Mouse (Mus musculus): ENCODE results near the gene Dnajc30. TPM values are rescaled to one million over a fixed set of nuclear protein-coding genes. Genes with fewer than 3 reads are reported as not detected.

The Dnajc30 gene
- polyA plus RNA-seq, 1 experiment from 2014 or later = 36.3 TPM

- Histone ChIP-seq H3K9ac (peak overlapping the region; percentile 93), H3K4me2 (replicated peaks) (peak overlapping the region; percentile 80), H3K4me3 (replicated peaks) (peak overlapping the region; percentile 93), H3K4me1 (peaks cover 22% of the 10 kb centered on the region), H3K9me3 (replicated peaks) (no peaks in the 10 kb centered on the region), H3K27ac (replicated peaks) (no peak overlapping the region), H3K36me3 (0 out of 2 replicates have a peak, but pooled peaks cover 3% of the 10 kb centered on the region), H3K27me3 (no peaks in the 10 kb centered on the region)
- ATAC-seq (ENCODE audit: insufficient number of reproducible peaks, low FRiP score, low TSS enrichment, low read depth) = peak; percentile 31; the same call in 1 of the 2 replicates
- under 1% methylated on average over 11 of the region's 11 CpGs for WGBS
These were observed 14.4 kb downstream of the Dnajc30 start for GRCm38 (mm10) chr5:135078482-135078810.

GRCm38 (mm10) chr5:135079578-135079977 is 15.6 kb downstream of the Dnajc30 start:
- H3K27ac ChIP-seq (replicated peaks) = no peak overlapping the region
- no peak for ATAC-seq (ENCODE audit: insufficient number of reproducible peaks, low FRiP score, low TSS enrichment, low read depth)
- H3K36me3 ChIP-seq = 0 out of 2 replicates have a peak, but pooled peaks cover 3% of the 10 kb centered on the region
- no peak overlapping the region for H3K4me3 ChIP-seq (replicated peaks)
- H3K4me1 ChIP-seq = peaks cover 16% of the 10 kb centered on the region
- no peaks in the 10 kb centered on the region for H3K9me3 ChIP-seq (replicated peaks)
- no peaks in the 10 kb centered on the region for H3K27me3 ChIP-seq
- H3K9ac ChIP-seq = no peak overlapping the region
- 96% methylated on average over 2 of the region's 2 CpGs for WGBS
- H3K4me2 ChIP-seq (replicated peaks) = no peak overlapping the region

GRCm38 (mm10) chr5:135080539-135080938 is 16.5 kb downstream of the Dnajc30 start:
- no peak overlapping the region for H3K9ac ChIP-seq
- no peaks in the 10 kb centered on the region for H3K9me3 ChIP-seq (replicated peaks)
- WGBS = 89% methylated on average over 5 of the region's 5 CpGs
- H3K27me3 ChIP-seq = no peaks in the 10 kb centered on the region
- no peaks in the 10 kb centered on the region for H3K36me3 ChIP-seq
- no peak overlapping the region for H3K4me2 ChIP-seq (replicated peaks)
- H3K4me1 ChIP-seq = peaks cover 16% of the 10 kb centered on the region
- H3K27ac ChIP-seq (replicated peaks) = no peak overlapping the region
- ATAC-seq (ENCODE audit: insufficient number of reproducible peaks, low FRiP score, low TSS enrichment, low read depth) = no peak
- no peak overlapping the region for H3K4me3 ChIP-seq (replicated peaks)

GRCm38 (mm10) chr5:135086871-135087270 is 22.9 kb downstream of the Dnajc30 start:
- no peak for ATAC-seq (ENCODE audit: insufficient number of reproducible peaks, low FRiP score, low TSS enrichment, low read depth)
- WGBS = 30% methylated on average over 4 of the region's 4 CpGs
- Histone ChIP-seq H3K36me3 (no peaks in the 10 kb centered on the region), H3K4me1 (peaks cover 7% of the 10 kb centered on the region), H3K27me3 (peaks cover 32% of the 10 kb centered on the region), H3K27ac (replicated peaks) (no peak overlapping the region), H3K9ac (no peak overlapping the region), H3K4me3 (replicated peaks) (no peak overlapping the region), H3K4me2 (replicated peaks) (no peak overlapping the region), H3K9me3 (replicated peaks) (no peaks in the 10 kb centered on the region)

- Histone ChIP-seq H3K4me3 (replicated peaks) (peak within 1 kb of the TSS; percentile 26), H3K9me3 (replicated peaks) (no peaks in the 10 kb centered on the region), H3K9ac (no peak within 1 kb of the TSS), H3K27me3 (peaks cover 36% of the 10 kb centered on the region), H3K36me3 (no peaks in the 10 kb centered on the region), H3K27ac (replicated peaks) (no peak within 1 kb of the TSS), H3K4me2 (replicated peaks) (peak within 1 kb of the TSS; percentile 48), H3K4me1 (peaks cover 7% of the 10 kb centered on the region)
- 3% methylated on average over 38 of the region's 39 CpGs for WGBS
- ATAC-seq (ENCODE audit: insufficient number of reproducible peaks, low FRiP score, low TSS enrichment, low read depth) = 0 out of 2 replicates have a peak, but pooled peaks have one; percentile 24
These were observed 25.7 kb downstream of the Dnajc30 start, which contains the start of gene Mlxipl for GRCm38 (mm10) chr5:135089653-135090052. Gene Mlxipl (plus strand): TSS chr5:135089890.

GRCm38 (mm10) chr5:135100981-135101380 is 37.0 kb downstream of the Dnajc30 start:
- ATAC-seq (ENCODE audit: insufficient number of reproducible peaks, low FRiP score, low TSS enrichment, low read depth) = no peak
- Histone ChIP-seq H3K36me3 (no peaks in the 10 kb centered on the region), H3K4me1 (no peaks in the 10 kb centered on the region), H3K4me2 (replicated peaks) (no peak overlapping the region), H3K27me3 (peaks cover 15% of the 10 kb centered on the region), H3K9me3 (replicated peaks) (no peaks in the 10 kb centered on the region), H3K9ac (no peak overlapping the region), H3K27ac (replicated peaks) (no peak overlapping the region), H3K4me3 (replicated peaks) (no peak overlapping the region)
- WGBS = 47% methylated on average over 1 of the region's 1 CpGs

- Histone ChIP-seq H3K9ac (no peak overlapping the region), H3K9me3 (replicated peaks) (no peaks in the 10 kb centered on the region), H3K4me2 (replicated peaks) (no peak overlapping the region), H3K27me3 (peaks cover 45% of the 10 kb centered on the region), H3K4me1 (peaks cover 21% of the 10 kb centered on the region), H3K4me3 (replicated peaks) (no peak overlapping the region), H3K36me3 (no peaks in the 10 kb centered on the region), H3K27ac (replicated peaks) (no peak overlapping the region)
- WGBS = 63% methylated on average over 11 of the region's 11 CpGs
- no peak for ATAC-seq (ENCODE audit: insufficient number of reproducible peaks, low FRiP score, low TSS enrichment, low read depth)
These were observed 40.1 kb downstream of the Dnajc30 start for GRCm38 (mm10) chr5:135103999-135104660.

GRCm38 (mm10) chr5:135106758-135107256 is 42.8 kb downstream of the Dnajc30 start:
- Histone ChIP-seq H3K4me1 (peaks cover 21% of the 10 kb centered on the region), H3K9ac (peak overlapping the region; percentile 4), H3K36me3 (no peaks in the 10 kb centered on the region), H3K27ac (replicated peaks) (no peak overlapping the region), H3K4me2 (replicated peaks) (peak overlapping the region; percentile 98), H3K4me3 (replicated peaks) (peak overlapping the region; percentile 53), H3K9me3 (replicated peaks) (no peaks in the 10 kb centered on the region), H3K27me3 (peaks cover 57% of the 10 kb centered on the region)
- ATAC-seq (ENCODE audit: insufficient number of reproducible peaks, low FRiP score, low TSS enrichment, low read depth) = peak; percentile 53; the same call in 1 of the 2 replicates
- WGBS = 0% methylated on average over 48 of the region's 48 CpGs

GRCm38 (mm10) chr5:135107521-135108501 is 43.8 kb downstream of the Dnajc30 start:
- Histone ChIP-seq H3K36me3 (no peaks in the 10 kb centered on the region), H3K27ac (replicated peaks) (no peak overlapping the region), H3K9me3 (replicated peaks) (no peaks in the 10 kb centered on the region), H3K27me3 (peaks cover 57% of the 10 kb centered on the region), H3K4me2 (replicated peaks) (peak overlapping the region; percentile 98), H3K4me1 (peaks cover 21% of the 10 kb centered on the region), H3K9ac (no peak overlapping the region), H3K4me3 (replicated peaks) (peak overlapping the region; percentile 53)
- ATAC-seq (ENCODE audit: insufficient number of reproducible peaks, low FRiP score, low TSS enrichment, low read depth) = no peak
- 7% methylated on average over 40 of the region's 40 CpGs for WGBS

GRCm38 (mm10) chr5:135109017-135109416 is 45.0 kb downstream of the Dnajc30 start:
- Histone ChIP-seq H3K9me3 (replicated peaks) (no peaks in the 10 kb centered on the region), H3K4me1 (peaks cover 21% of the 10 kb centered on the region), H3K4me3 (replicated peaks) (no peak overlapping the region), H3K9ac (no peak overlapping the region), H3K4me2 (replicated peaks) (no peak overlapping the region), H3K27ac (replicated peaks) (no peak overlapping the region), H3K27me3 (peaks cover 54% of the 10 kb centered on the region), H3K36me3 (no peaks in the 10 kb centered on the region)
- no peak for ATAC-seq (ENCODE audit: insufficient number of reproducible peaks, low FRiP score, low TSS enrichment, low read depth)
- WGBS = 51% methylated on average over 6 of the region's 6 CpGs

GRCm38 (mm10) chr5:135109426-135109825 is 45.4 kb downstream of the Dnajc30 start:
- WGBS = 92% methylated on average over 3 of the region's 3 CpGs
- Histone ChIP-seq H3K4me3 (replicated peaks) (no peak overlapping the region), H3K4me2 (replicated peaks) (no peak overlapping the region), H3K4me1 (peaks cover 21% of the 10 kb centered on the region), H3K9me3 (replicated peaks) (no peaks in the 10 kb centered on the region), H3K27ac (replicated peaks) (no peak overlapping the region), H3K9ac (no peak overlapping the region), H3K27me3 (peaks cover 54% of the 10 kb centered on the region), H3K36me3 (no peaks in the 10 kb centered on the region)
- no peak for ATAC-seq (ENCODE audit: insufficient number of reproducible peaks, low FRiP score, low TSS enrichment, low read depth)
